Mouse (Mus musculus) embryonic facial prominence, embryonic 10.5 days (tissue): ENCODE measurements around the gene Heca. TPM values are rescaled to one million over a fixed set of nuclear protein-coding genes. Genes with fewer than 3 reads are reported as not detected.
"Not testable (repeated sequence)": the region's sequence is repeated elsewhere in the genome, so short reads cannot be mapped to it uniquely, and the experiment has no call there.

Experiments used
- DNase-seq: peaks from one replicate; pipeline ENCODE4 v3.0.0-alpha.2; 2017; ENCODE audit warnings: low spot score
- H3K27ac ChIP-seq: fragments of 300-500 bp; sonication (generic); replicated peaks from 2 replicates; pipeline ENCODE4 v1.5.1; 2016; ENCODE audit warnings: mild to moderate bottlenecking
- H3K27me3 ChIP-seq: fragments of 300-500 bp; sonication (generic); replicated peaks from 2 replicates; pipeline ENCODE4 v1.6.1; 2016; ENCODE audit warnings: low read depth, mild to moderate bottlenecking; ENCODE audit not compliant: poor library complexity, severe bottlenecking
- H3K36me3 ChIP-seq: fragments of 300-500 bp; sonication (generic); replicated peaks from 2 replicates; pipeline ENCODE4 v1.6.1; 2016; ENCODE audit warnings: mild to moderate bottlenecking, moderate library complexity
- H3K4me1 ChIP-seq: fragments of 300-500 bp; sonication (generic); 2 replicates; pipeline ENCODE4 v1.6.1; 2016
- H3K4me3 ChIP-seq: fragments of 300-500 bp; sonication (generic); 2 replicates; pipeline ENCODE4 v1.5.1; 2016; ENCODE audit warnings: mild to moderate bottlenecking, moderate library complexity
- H3K9me3 ChIP-seq: fragments of 300-500 bp; sonication (generic); 2 replicates; pipeline ENCODE4 v1.6.1; 2016; ENCODE audit warnings: mild to moderate bottlenecking
- WGBS: fragments of 180-500 bp; shearing (Covaris S2); methylation state at CpG from one replicate; pipeline ENCODE4 v1.1.7; 2016; 5-methylcytosine and 5-hydroxymethylcytosine counted together
- polyA plus RNA-seq: library from polyadenylated mRNA; unstranded; fragments of >200 nt; fragmentation: Nextera tagmentation; extraction: Ambion mirVana; gene quantifications from 2 replicates; pipeline ENCODE4 v1.2.1, GENCODE M21; 2016

The Heca gene
- polyA plus RNA-seq, 1 experiment from 2014 or later = 3.5 TPM

DNA sequence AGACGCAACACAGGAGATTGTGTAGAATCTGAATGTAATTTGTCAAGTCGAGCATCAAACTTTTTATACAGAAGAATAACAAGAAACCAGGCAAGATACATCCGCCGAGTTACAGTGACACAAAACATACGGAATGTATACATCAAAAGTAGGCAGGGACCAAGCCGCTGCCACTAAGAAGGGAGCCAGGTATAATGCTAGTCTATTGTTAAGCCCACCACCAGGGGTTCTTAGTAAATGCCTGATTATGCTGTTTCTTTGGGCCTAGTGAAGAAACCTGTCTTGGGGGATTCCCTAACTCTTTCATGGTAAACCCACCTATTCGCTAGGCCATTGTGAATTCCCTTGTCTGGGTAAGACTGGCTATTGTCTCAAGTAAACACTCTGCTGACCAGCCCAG lies 127.4 kb downstream of the Heca start:
- not testable (repeated sequence) for DNase-seq, H3K9me3 ChIP-seq, H3K36me3 ChIP-seq, H3K4me1 ChIP-seq, H3K4me3 ChIP-seq, H3K27me3 ChIP-seq, H3K27ac ChIP-seq
- WGBS = 87% methylated on average over 7 of the region's 7 CpGs

Other genes starting within 250 kb of the Heca start
- 43.6 and 53.3 TPM in 2 replicates for gene Cited2, start 224.8 kb downstream of the Heca start, polyA plus RNA-seq
- gene Txlnb, start 151.8 kb downstream of the Heca start, polyA plus RNA-seq = 0.98 and 1.6 TPM in 2 replicates
- gene Abracl, start 75.2 kb upstream of the Heca start, polyA plus RNA-seq = 163 and 164 TPM in 2 replicates
- 15.3 and 16.5 TPM in 2 replicates for gene Reps1, start 107.8 kb upstream of the Heca start, polyA plus RNA-seq